Mouse (Mus musculus): ENCODE measurements around the gene Kremen2. TPM values are rescaled to one million over a fixed set of nuclear protein-coding genes. Genes with fewer than 3 reads are reported as not detected.

Gene Kremen2
- 0.41 and 0.52 TPM in 2 replicates for polyA plus RNA-seq (2015; fragmentation: Nextera tagmentation; extraction: Ambion mirVana)

GRCm38 (mm10) chr17:23745301-23746251, at the start of gene Kremen2:
Gene Kremen2, minus strand, starts transcription at chr17:23745833.
- WGBS: 1% methylated on average over 35 of the region's 45 CpGs

GRCm38 (mm10) chr17:23795323-23795722, 49.7 kb upstream of the Kremen2 start:
- H3K27ac ChIP-seq (ENCODE audit: low read length): no peak overlapping the region
- no peak overlapping the region for H3K4me3 ChIP-seq (ENCODE audit: low read depth, low read length)
- no peak for ATAC-seq
- no peaks in the 10 kb centered on the region for H3K9me3 ChIP-seq (ENCODE audit: low read length)
- H3K9ac ChIP-seq (replicated peaks; ENCODE audit: low read depth): no peak overlapping the region
- no peaks in the 10 kb centered on the region for H3K27me3 ChIP-seq (replicated peaks; ENCODE audit: insufficient read depth, low read length)
- WGBS: 92% methylated on average over 8 of the region's 8 CpGs
- DNase-seq (ENCODE audit: low spot score): no peak
- no peak overlapping the region for H3K4me2 ChIP-seq (replicated peaks; ENCODE audit: low read depth, low read length)
- no peaks in the 10 kb centered on the region for H3K36me3 ChIP-seq (ENCODE audit: insufficient read depth, low read length)
- H3K4me1 ChIP-seq (ENCODE audit: insufficient read depth, low read depth, low read length): peaks cover 5% of the 10 kb centered on the region; the same call in 1 of the 2 replicates
- TF ChIP-seq CTCF (IDR thresholded peaks at IDR 0.05) (no peak), EP300 (IDR thresholded peaks at IDR 0.05) (no peak)

More at GRCm38 (mm10) chr17:23745301-23746251, at the start of gene Kremen2:
- Histone ChIP-seq H3K4me1 (ENCODE audit: insufficient read depth, low read depth, low read length) (peaks cover 19% of the 10 kb centered on the region), H3K9me3 (ENCODE audit: low read length) (no peaks in the 10 kb centered on the region), H3K4me2 (replicated peaks; ENCODE audit: low read depth, low read length) (peak within 1 kb of the TSS; percentile 28; the same call in 1 of the 2 replicates), H3K36me3 (ENCODE audit: insufficient read depth, low read length) (no peaks in the 10 kb centered on the region), H3K9ac (replicated peaks; ENCODE audit: low read depth) (0 out of 2 replicates have a peak within 1 kb of the TSS, but pooled peaks have one; percentile 3), H3K27ac (ENCODE audit: low read length) (no peak within 1 kb of the TSS), H3K4me3 (ENCODE audit: low read depth, low read length) (peak within 1 kb of the TSS; percentile 17; the same call in 1 of the 2 replicates), H3K27me3 (replicated peaks; ENCODE audit: insufficient read depth, low read length) (peaks cover 50% of the 10 kb centered on the region)
- ATAC-seq (no peak), DNase-seq (ENCODE audit: low spot score) (no peak)
- TF ChIP-seq CTCF (IDR thresholded peaks at IDR 0.05): no peak

- peaks cover 9% of the 10 kb centered on the region; the same call in 1 of the 2 replicates for H3K4me1 ChIP-seq (ENCODE audit: insufficient read depth, low read depth, low read length)
- H3K9ac ChIP-seq (replicated peaks; ENCODE audit: low read depth): no peak overlapping the region
- DNase-seq (ENCODE audit: low spot score): no peak
- peak overlapping the region; percentile 91 for H3K27ac ChIP-seq (ENCODE audit: low read length)
- H3K36me3 ChIP-seq (ENCODE audit: insufficient read depth, low read length): no peaks in the 10 kb centered on the region
- H3K27me3 ChIP-seq (replicated peaks; ENCODE audit: insufficient read depth, low read length): no peaks in the 10 kb centered on the region
- H3K4me3 ChIP-seq (ENCODE audit: low read depth, low read length): no peak overlapping the region
- H3K4me2 ChIP-seq (replicated peaks; ENCODE audit: low read depth, low read length): peak overlapping the region; percentile 75
- ATAC-seq: 0 out of 2 replicates have a peak, but pooled peaks have one; percentile 2
- 55% methylated on average over 2 of the region's 2 CpGs for WGBS
- H3K9me3 ChIP-seq (ENCODE audit: low read length): no peaks in the 10 kb centered on the region
- TF ChIP-seq CTCF (IDR thresholded peaks at IDR 0.05) (no peak), EP300 (IDR thresholded peaks at IDR 0.05) (no peak)
Observed at GRCm38 (mm10) chr17:23791079-23791357, 45.4 kb upstream of the Kremen2 start.

- ATAC-seq: peak; percentile 75
- Histone ChIP-seq H3K36me3 (ENCODE audit: insufficient read depth, low read length) (no peaks in the 10 kb centered on the region), H3K27ac (ENCODE audit: low read length) (peak within 1 kb of the TSS; percentile 91), H3K4me2 (replicated peaks; ENCODE audit: low read depth, low read length) (peak within 1 kb of the TSS; percentile 75), H3K9ac (replicated peaks; ENCODE audit: low read depth) (peak within 1 kb of the TSS; percentile 57), H3K27me3 (replicated peaks; ENCODE audit: insufficient read depth, low read length) (no peaks in the 10 kb centered on the region), H3K4me1 (ENCODE audit: insufficient read depth, low read depth, low read length) (peaks cover 9% of the 10 kb centered on the region; the same call in 1 of the 2 replicates), H3K4me3 (ENCODE audit: low read depth, low read length) (peak within 1 kb of the TSS; percentile 41), H3K9me3 (ENCODE audit: low read length) (no peaks in the 10 kb centered on the region)
- TF ChIP-seq EP300 (IDR thresholded peaks at IDR 0.05): no peak
- 2% methylated on average over 29 of the region's 29 CpGs for WGBS
- peak; percentile 73 for DNase-seq (ENCODE audit: low spot score)
Observed at GRCm38 (mm10) chr17:23790269-23791078, 44.8 kb upstream of the Kremen2 start, which contains the start of gene Srrm2. Gene Srrm2, plus strand, starts transcription at chr17:23790532.

GRCm38 (mm10) chr17:23789749-23790268, 44.2 kb upstream of the Kremen2 start:
- peak overlapping the region; percentile 75 for H3K4me2 ChIP-seq (replicated peaks; ENCODE audit: low read depth, low read length)
- peak overlapping the region; percentile 91 for H3K27ac ChIP-seq (ENCODE audit: low read length)
- no peak for TF ChIP-seq CTCF (IDR thresholded peaks at IDR 0.05)
- no peak for TF ChIP-seq EP300 (IDR thresholded peaks at IDR 0.05)
- peaks cover 9% of the 10 kb centered on the region; the same call in 1 of the 2 replicates for H3K4me1 ChIP-seq (ENCODE audit: insufficient read depth, low read depth, low read length)
- WGBS: 17% methylated on average over 8 of the region's 8 CpGs
- no peaks in the 10 kb centered on the region for H3K9me3 ChIP-seq (ENCODE audit: low read length)
- DNase-seq (ENCODE audit: low spot score) (no peak), ATAC-seq (no peak)
- H3K4me3 ChIP-seq (ENCODE audit: low read depth, low read length): peak overlapping the region; percentile 41
- peak overlapping the region; percentile 57 for H3K9ac ChIP-seq (replicated peaks; ENCODE audit: low read depth)
- H3K27me3 ChIP-seq (replicated peaks; ENCODE audit: insufficient read depth, low read length): no peaks in the 10 kb centered on the region
- no peaks in the 10 kb centered on the region for H3K36me3 ChIP-seq (ENCODE audit: insufficient read depth, low read length)
